Mouse (Mus musculus) hindbrain, embryonic 10.5 days (tissue): ENCODE results near the gene Olfr1016. TPM values are rescaled to one million over a fixed set of nuclear protein-coding genes. Genes with fewer than 3 reads are reported as not detected.
A peak's percentile ranks its signal among the peaks of the same experiment; 100 is the strongest.

ENCODE experiments used
- DNase-seq: peaks from one replicate; pipeline ENCODE4 v3.0.0-alpha.2; 2017; ENCODE audit warnings: low spot score
- H3K27ac ChIP-seq: fragments of 300-500 bp; sonication (generic); 2 replicates; pipeline ENCODE4 v1.5.1; 2016; ENCODE audit warnings: mild to moderate bottlenecking, moderate library complexity
- H3K27me3 ChIP-seq: fragments of 300-500 bp; sonication (generic); 2 replicates; pipeline ENCODE4 v1.6.1; 2016; ENCODE audit warnings: mild to moderate bottlenecking; ENCODE audit not compliant: poor library complexity, insufficient read depth, severe bottlenecking
- H3K36me3 ChIP-seq: fragments of 300-500 bp; sonication (generic); 2 replicates; pipeline ENCODE4 v1.6.1; 2016; ENCODE audit warnings: mild to moderate bottlenecking, moderate library complexity
- H3K4me1 ChIP-seq: fragments of 300-500 bp; sonication (generic); replicated peaks from 2 replicates; pipeline ENCODE4 v1.6.1; 2016; ENCODE audit warnings: mild to moderate bottlenecking
- H3K4me3 ChIP-seq: fragments of 300-500 bp; sonication (generic); 2 replicates; pipeline ENCODE4 v1.5.1; 2016; ENCODE audit warnings: mild to moderate bottlenecking, moderate library complexity
- H3K9me3 ChIP-seq: fragments of 300-500 bp; sonication (generic); 2 replicates; pipeline ENCODE4 v1.6.1; 2016; ENCODE audit warnings: mild to moderate bottlenecking, moderate library complexity
- WGBS: fragments of 180-500 bp; shearing (Covaris S2); methylation state at CpG from one replicate; pipeline ENCODE4 v1.1.7; 2016; 5-methylcytosine and 5-hydroxymethylcytosine counted together
- polyA plus RNA-seq: library from polyadenylated mRNA; unstranded; fragments of >200 nt; fragmentation: Nextera tagmentation; extraction: Ambion mirVana; gene quantifications from 2 replicates; pipeline ENCODE4 v1.2.1, GENCODE M21; 2016

The Olfr1016 gene
- not detected in 2 replicates for polyA plus RNA-seq

DNA sequence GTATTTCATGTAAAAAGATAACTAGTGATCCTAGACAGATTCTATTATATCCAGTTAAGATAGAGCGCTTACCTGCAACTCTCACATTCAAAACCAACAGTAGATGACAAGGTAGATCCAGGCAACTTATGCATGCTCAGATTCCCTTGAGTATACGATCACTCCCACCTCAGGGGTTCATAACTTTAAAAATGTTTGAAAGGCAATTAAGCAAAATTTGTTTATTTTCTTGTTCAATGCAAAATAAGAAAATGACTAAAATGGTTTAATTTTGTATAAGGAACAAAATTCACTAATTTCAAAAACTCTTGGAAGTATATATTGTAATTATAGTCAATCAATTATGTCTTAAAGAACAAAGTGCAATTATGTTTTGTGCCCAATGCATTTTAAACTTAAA, at the start of gene Olfr1016:
Gene Olfr1016, minus strand, starts transcription at position 101 of the 400 bp plus-strand sequence.
- no peaks in the 10 kb centered on the region for H3K27me3 ChIP-seq
- 94% methylated on average over 2 of the region's 2 CpGs for WGBS
- H3K4me3 ChIP-seq, result no peak within 1 kb of the TSS
- H3K9me3 ChIP-seq, result no peaks in the 10 kb centered on the region
- no peaks in the 10 kb centered on the region for H3K4me1 ChIP-seq
- no peaks in the 10 kb centered on the region for H3K36me3 ChIP-seq
- H3K27ac ChIP-seq, result no peak within 1 kb of the TSS
- no peak for DNase-seq

DNA sequence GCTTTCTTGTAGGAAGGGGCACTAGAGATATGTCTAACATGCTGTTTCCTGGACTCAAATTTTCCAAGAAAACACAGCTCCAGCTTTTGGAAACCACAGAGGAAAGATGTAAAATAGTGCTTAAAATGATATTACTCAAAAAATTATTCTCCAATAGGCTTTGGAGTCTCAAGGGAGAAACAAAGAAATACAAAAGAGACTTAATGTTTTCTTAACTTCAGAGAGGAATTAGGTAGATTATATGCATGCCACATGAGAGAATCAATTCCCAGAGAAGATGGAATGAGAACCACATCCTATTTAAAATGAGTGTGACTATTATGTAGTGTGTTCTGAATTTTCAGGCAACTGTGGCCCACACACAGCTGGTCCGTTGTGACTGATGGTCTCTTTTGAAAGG, 44.4 kb upstream of the Olfr1016 start, which contains the start of gene Olfr1020:
Gene Olfr1020, plus strand, starts transcription at position 301 of the 400 bp plus-strand sequence.
- H3K36me3 ChIP-seq, result no peaks in the 10 kb centered on the region
- H3K27me3 ChIP-seq, result no peaks in the 10 kb centered on the region
- WGBS, result 72% methylated on average over 1 of the region's 1 CpGs
- H3K4me3 ChIP-seq, result no peak within 1 kb of the TSS
- no peak for DNase-seq
- H3K4me1 ChIP-seq, result no peaks in the 10 kb centered on the region
- no peak within 1 kb of the TSS for H3K27ac ChIP-seq
- H3K9me3 ChIP-seq, result no peaks in the 10 kb centered on the region

DNA sequence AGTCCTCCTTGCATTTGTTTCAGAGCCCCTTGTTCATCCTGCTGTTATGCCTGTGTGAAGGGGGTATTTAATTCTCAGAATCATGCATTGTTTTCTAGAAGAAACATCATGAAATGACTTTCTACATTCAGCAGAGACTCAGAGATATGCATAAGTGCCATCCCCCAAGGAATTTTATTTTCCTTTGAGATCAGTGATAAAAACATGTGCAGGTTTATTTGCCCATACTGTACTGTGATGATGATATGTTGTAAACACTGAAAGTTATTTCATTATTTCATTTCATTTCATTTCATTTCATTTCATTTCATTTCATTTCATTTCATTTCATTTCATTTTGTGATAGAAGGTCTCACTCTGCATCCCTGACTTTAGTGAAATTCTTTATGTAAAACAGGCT, 43.0 kb upstream of the Olfr1016 start, which contains the start of gene Olfr1019:
Gene Olfr1019, minus strand, starts transcription at position 101 of the 400 bp plus-strand sequence.
- H3K36me3 ChIP-seq, result no peaks in the 10 kb centered on the region
- H3K4me3 ChIP-seq, result no peak within 1 kb of the TSS
- DNase-seq, result no peak
- H3K27ac ChIP-seq, result no peak within 1 kb of the TSS
- no peaks in the 10 kb centered on the region for H3K27me3 ChIP-seq
- no peaks in the 10 kb centered on the region for H3K9me3 ChIP-seq
- no peaks in the 10 kb centered on the region for H3K4me1 ChIP-seq

DNA sequence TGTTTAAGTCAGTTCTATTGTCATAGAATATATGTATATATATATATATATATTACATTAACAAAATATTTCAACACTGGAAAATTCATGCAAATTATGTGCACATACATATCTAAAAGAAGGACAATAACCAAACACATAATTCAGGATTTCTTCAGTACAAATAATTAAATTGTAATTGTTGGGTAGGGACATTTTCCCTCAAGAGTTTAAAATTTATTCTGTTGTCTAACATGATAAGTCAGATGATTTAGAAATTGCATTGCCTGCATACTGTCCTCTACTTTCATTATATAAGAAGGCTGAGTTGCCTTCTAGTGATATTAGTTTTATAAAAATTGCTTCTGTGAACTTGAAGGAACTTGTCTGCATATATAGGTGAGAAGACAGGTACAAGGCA, 15.8 kb upstream of the Olfr1016 start, which contains the start of gene Olfr1018:
Gene Olfr1018, plus strand, starts transcription at position 301 of the 400 bp plus-strand sequence.
- Histone ChIP-seq H3K27ac (no peak within 1 kb of the TSS), H3K36me3 (no peaks in the 10 kb centered on the region), H3K4me1 (no peaks in the 10 kb centered on the region), H3K27me3 (no peaks in the 10 kb centered on the region), H3K4me3 (no peak within 1 kb of the TSS), H3K9me3 (no peaks in the 10 kb centered on the region)
- DNase-seq, result no peak

DNA sequence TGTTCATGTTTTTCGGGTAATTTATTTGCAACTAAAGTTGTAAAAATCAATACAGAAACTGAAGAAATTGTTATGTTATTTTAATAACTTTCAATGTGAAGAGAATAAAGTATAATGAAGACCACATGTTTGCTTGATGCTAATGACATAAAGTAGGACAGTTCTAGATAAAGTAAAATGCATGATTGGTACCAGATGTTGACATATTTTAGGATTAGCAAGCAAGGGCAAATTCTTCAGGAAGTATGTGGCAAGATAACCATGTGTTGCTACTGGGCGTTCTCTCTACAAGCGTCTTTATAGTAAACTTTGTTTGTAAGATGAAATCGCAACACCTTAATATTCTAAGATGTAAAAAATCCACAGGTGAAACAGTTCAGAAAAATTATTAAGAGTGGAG, 2.2 kb upstream of the Olfr1016 start:
- no peaks in the 10 kb centered on the region for H3K4me1 ChIP-seq
- 77% methylated on average over 4 of the region's 4 CpGs for WGBS
- no peak for DNase-seq

DNA sequence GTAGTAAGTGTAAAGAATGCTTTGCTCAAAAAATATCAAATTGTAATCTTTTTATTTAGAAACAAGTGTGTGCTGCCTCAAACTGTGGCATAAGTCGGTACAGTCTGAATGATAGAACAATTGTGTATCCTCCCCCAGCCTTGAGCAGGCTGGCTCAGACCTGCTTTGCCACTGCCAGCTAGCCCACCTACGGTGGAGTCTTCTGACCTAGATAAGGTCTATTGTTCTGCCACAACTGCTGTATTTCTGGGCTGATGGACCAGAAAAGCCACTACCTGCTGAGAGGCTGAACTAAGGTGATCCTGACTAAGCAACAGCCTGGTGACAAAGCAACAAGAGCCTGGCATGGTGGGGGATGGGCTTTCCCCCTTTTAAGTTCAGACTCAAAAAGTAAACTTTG, 10.0 kb downstream of the Olfr1016 start:
- Histone ChIP-seq H3K27me3 (no peaks in the 10 kb centered on the region), H3K9me3 (peaks cover 5% of the 10 kb centered on the region; the same call in 1 of the 2 replicates), H3K4me1 (peaks cover 4% of the 10 kb centered on the region; the same call in 1 of the 2 replicates), H3K4me3 (no peak overlapping the region), H3K27ac (no peak overlapping the region), H3K36me3 (no peaks in the 10 kb centered on the region)
- 31% methylated on average over 2 of the region's 2 CpGs for WGBS
- DNase-seq, result peak; percentile 4

More for the DNA sequence above, 2.2 kb upstream of the Olfr1016 start:
- Histone ChIP-seq H3K9me3 (no peaks in the 10 kb centered on the region), H3K36me3 (no peaks in the 10 kb centered on the region), H3K4me3 (no peak overlapping the region), H3K27ac (no peak overlapping the region), H3K27me3 (no peaks in the 10 kb centered on the region)

DNA sequence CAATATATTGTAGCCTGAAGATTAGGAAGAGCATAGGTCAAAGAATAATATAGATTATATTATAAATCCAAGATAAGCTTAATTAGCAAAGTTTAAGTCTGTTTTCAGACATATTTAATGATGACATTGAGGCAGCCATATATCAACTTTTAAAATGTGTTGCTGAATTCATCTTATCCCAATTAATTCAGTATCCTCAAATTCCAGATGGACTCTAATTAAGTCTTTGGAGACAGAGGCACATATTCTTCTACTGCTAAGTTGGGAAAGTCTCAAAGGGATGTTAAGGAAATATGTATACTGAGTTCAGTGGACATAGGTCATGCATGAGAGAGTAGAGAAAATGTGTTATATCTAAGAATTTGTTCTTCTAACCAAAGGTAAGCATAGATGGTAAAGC, 20.6 kb downstream of the Olfr1016 start, which contains the start of gene Olfr1015:
Gene Olfr1015, plus strand, starts transcription at position 301 of the 400 bp plus-strand sequence.
- no peak for DNase-seq
- H3K4me1 ChIP-seq, result no peaks in the 10 kb centered on the region
- no peaks in the 10 kb centered on the region for H3K36me3 ChIP-seq
- H3K27me3 ChIP-seq, result no peaks in the 10 kb centered on the region
- H3K27ac ChIP-seq, result no peak within 1 kb of the TSS
- no peaks in the 10 kb centered on the region for H3K9me3 ChIP-seq
- H3K4me3 ChIP-seq, result no peak within 1 kb of the TSS

DNA sequence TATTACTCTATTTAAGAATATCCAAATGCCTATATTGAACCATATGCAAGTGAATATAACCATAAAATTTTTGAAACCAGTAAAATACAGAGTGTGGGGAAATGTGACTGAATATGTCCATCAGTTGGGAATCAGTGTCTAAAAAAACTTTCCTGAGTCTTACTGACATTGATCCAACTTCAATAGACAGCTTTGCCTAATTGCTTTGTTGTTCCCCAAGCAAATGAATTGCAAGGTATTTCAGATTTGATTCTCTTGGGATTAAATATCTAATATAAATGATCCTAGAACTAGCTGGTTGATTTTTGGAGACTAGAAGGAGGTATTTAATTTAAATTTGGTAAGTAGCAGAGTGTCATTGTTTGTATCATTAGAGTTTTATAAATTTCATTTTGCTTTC, 29.9 kb downstream of the Olfr1016 start, which contains the start of gene Olfr1014:
Gene Olfr1014, plus strand, starts transcription at position 301 of the 400 bp plus-strand sequence.
- Histone ChIP-seq H3K9me3 (no peaks in the 10 kb centered on the region), H3K4me3 (no peak within 1 kb of the TSS), H3K27me3 (no peaks in the 10 kb centered on the region), H3K27ac (no peak within 1 kb of the TSS), H3K36me3 (no peaks in the 10 kb centered on the region), H3K4me1 (no peaks in the 10 kb centered on the region)
- DNase-seq, result no peak

DNA sequence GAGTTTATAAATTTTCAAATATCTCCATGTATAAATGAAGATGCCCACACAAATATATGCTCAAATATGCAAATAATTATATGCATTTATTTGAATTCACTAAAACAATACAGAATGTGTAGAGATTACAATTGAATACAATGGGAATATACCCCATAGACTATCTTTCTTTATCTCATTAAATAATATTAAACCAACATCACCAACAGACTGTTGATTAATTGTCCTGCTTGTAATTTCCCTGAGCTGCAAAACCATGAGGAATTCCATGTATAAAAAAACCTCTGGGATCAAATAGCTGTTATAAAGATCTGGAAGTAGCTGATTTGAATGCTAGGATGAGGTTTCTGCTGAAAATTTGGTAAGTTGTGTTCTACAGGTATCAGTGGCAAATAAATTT, 35.5 kb downstream of the Olfr1016 start, which contains the start of gene Olfr1013:
Gene Olfr1013, plus strand, starts transcription at position 301 of the 400 bp plus-strand sequence.
- no peak within 1 kb of the TSS for H3K27ac ChIP-seq
- no peaks in the 10 kb centered on the region for H3K36me3 ChIP-seq
- no peaks in the 10 kb centered on the region for H3K27me3 ChIP-seq
- no peak within 1 kb of the TSS for H3K4me3 ChIP-seq
- H3K4me1 ChIP-seq, result no peaks in the 10 kb centered on the region
- no peaks in the 10 kb centered on the region for H3K9me3 ChIP-seq
- DNase-seq, result no peak

DNA sequence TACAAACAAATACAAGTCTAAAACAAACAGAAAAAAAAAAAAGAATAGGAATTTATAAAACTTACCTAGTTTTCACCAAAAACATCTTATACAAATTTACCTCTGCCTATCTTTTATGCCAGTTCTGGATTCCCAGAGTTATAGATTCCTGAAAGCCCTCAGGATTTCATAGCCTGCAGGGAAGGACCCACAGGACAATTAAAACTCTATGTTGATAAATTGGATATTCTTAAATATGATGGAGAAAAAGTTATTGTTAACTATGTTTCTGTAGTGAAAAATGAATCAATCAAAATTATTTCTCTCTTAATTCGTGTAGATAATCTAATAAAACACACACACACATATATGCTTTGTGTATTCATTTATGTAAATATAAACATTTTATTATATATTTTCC, 39.7 kb downstream of the Olfr1016 start, which contains the start of gene Olfr1012:
Gene Olfr1012, minus strand, starts transcription at position 101 of the 400 bp plus-strand sequence.
- no peak for DNase-seq
- H3K27me3 ChIP-seq, result no peaks in the 10 kb centered on the region
- no peak within 1 kb of the TSS for H3K4me3 ChIP-seq
- 74% methylated on average over 1 of the region's 1 CpGs for WGBS
- H3K27ac ChIP-seq, result no peak within 1 kb of the TSS
- H3K4me1 ChIP-seq, result no peaks in the 10 kb centered on the region
- no peaks in the 10 kb centered on the region for H3K36me3 ChIP-seq
- no peaks in the 10 kb centered on the region for H3K9me3 ChIP-seq

DNA sequence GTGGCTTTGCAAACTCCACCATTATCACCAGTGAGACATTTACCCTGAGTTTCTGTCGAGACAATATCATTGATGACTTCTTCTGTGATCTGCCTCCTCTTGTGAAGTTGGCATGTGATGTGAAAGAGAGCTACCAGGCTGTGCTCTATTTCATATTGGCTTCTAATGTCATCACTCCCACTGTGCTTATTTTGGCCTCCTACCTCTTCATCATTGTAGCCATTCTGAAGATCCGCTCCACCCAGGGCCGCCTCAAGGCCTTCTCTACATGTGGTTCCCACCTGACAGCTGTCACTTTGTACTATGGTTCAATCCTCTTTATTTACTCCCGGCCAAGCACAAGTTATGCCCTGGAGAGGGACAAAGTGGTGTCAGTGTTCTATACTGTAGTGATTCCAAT, 48.5 kb downstream of the Olfr1016 start:
- Histone ChIP-seq H3K36me3 (no peaks in the 10 kb centered on the region), H3K4me3 (no peak overlapping the region), H3K9me3 (no peaks in the 10 kb centered on the region), H3K4me1 (no peaks in the 10 kb centered on the region), H3K27ac (no peak overlapping the region), H3K27me3 (no peaks in the 10 kb centered on the region)
- 74% methylated on average over 4 of the region's 4 CpGs for WGBS
- no peak for DNase-seq
